Mouse (Mus musculus) limb, embryonic 11.5 days (tissue): ENCODE measurements around the gene Pepd. TPM values are rescaled to one million over a fixed set of nuclear protein-coding genes. Genes with fewer than 3 reads are reported as not detected.

ENCODE experiments used
- ATAC-seq: fragments of 200-750 bp; cut with Nextera tagmentation; 2 replicates; pipeline ENCODE4 v1.8.0; 2017; ENCODE audit warnings: low read depth; ENCODE audit not compliant: insufficient number of reproducible peaks, low FRiP score, low TSS enrichment
- DNase-seq: peaks from one replicate; pipeline ENCODE4 v3.0.0-alpha.2; 2015; ENCODE audit warnings: low spot score
- H3K27ac ChIP-seq: fragments of 300-500 bp; sonication (generic); replicated peaks from 2 replicates; pipeline ENCODE4 v1.5.1; 2014; ENCODE audit warnings: low read depth, mild to moderate bottlenecking, low read length
- H3K27me3 ChIP-seq: fragments of 300-500 bp; sonication (generic); 2 replicates; pipeline ENCODE4 v1.6.1; 2014; ENCODE audit warnings: mild to moderate bottlenecking, low read length, mixed read lengths; ENCODE audit not compliant: control insufficient read depth, insufficient read depth
- H3K36me3 ChIP-seq: fragments of 300-500 bp; sonication (generic); 2 replicates; pipeline ENCODE4 v1.6.1; 2014; ENCODE audit warnings: mild to moderate bottlenecking, low read length, moderate library complexity, mixed read lengths; ENCODE audit not compliant: control insufficient read depth, insufficient read depth
- H3K4me1 ChIP-seq: fragments of 300-500 bp; sonication (generic); 2 replicates; pipeline ENCODE4 v1.6.1; 2014; ENCODE audit warnings: low read length, mixed read lengths; ENCODE audit not compliant: control insufficient read depth, insufficient read depth
- H3K4me2 ChIP-seq: fragments of 300-500 bp; sonication (generic); 2 replicates; pipeline ENCODE4 v1.6.1; 2014; ENCODE audit warnings: low read depth, mild to moderate bottlenecking, moderate library complexity; ENCODE audit not compliant: severe bottlenecking
- H3K4me3 ChIP-seq: fragments of 300-500 bp; sonication (generic); 2 replicates; pipeline ENCODE4 v1.5.1; 2014; ENCODE audit warnings: low read depth, low read length
- H3K9ac ChIP-seq: fragments of 300-500 bp; sonication (generic); 2 replicates; pipeline ENCODE4 v1.6.1; 2014; ENCODE audit warnings: mild to moderate bottlenecking, low read length
- H3K9me3 ChIP-seq: fragments of 300-500 bp; sonication (generic); 2 replicates; pipeline ENCODE4 v1.6.1; 2016; ENCODE audit warnings: low read length; ENCODE audit not compliant: control insufficient read depth
- WGBS: fragments of 180-500 bp; shearing (Covaris S2); extraction: QIAGEN DNeasy Blood & Tissue Kit; methylation state at CpG from one replicate; pipeline ENCODE4 v1.1.7; 2014; 5-methylcytosine and 5-hydroxymethylcytosine counted together
- polyA plus RNA-seq: library from polyadenylated mRNA; unstranded; fragments of >200 nt; fragmentation: Nextera tagmentation; extraction: Ambion mirVana; gene quantifications from 2 replicates; pipeline ENCODE4 v1.2.1, GENCODE M21; 2014

Pepd gene
- polyA plus RNA-seq, 1 experiment from 2014 or later, result 68.6 TPM

DNA sequence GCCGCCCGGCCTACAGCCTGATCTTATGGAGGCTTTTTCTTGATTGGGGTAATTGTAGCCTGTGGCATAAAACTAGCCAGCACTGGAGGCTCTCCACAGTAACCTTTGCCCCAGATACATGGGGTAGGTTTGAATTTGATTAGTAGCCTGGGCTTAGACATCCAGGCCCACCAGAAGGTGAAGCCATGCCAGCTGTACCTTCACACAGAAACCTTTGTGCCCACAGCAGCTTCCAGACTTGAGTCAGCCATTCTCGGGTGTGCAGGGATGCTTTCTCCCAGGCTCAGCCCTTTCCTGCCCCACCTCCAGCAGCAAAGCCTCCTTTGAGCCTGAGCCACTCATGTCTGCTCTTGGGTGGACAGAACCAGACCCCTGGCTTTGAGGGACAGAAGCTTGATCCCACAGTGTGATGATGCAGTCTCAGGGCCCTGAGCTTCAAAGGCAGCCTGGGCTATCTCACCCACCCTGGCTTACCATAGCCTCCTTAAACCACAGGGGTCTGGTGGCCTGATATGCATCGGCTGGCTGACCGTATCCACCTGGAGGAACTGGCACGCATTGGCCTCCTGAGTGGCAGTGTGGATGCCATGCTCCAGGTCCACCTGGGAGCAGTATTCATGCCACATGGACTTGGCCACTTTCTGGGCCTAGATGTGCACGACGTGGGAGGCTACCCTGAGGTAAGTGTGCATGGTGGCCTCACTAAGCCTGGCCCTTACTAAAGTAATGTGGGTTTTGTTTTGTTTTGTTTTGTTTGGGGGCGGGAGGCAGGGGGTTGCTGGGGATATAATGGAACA is 128.2 kb downstream of the Pepd start:
- Histone ChIP-seq H3K27ac (no peak overlapping the region), H3K36me3 (peaks cover 12% of the 10 kb centered on the region), H3K4me2 (no peak overlapping the region), H3K4me1 (peaks cover 11% of the 10 kb centered on the region), H3K4me3 (no peak overlapping the region), H3K27me3 (no peaks in the 10 kb centered on the region), H3K9ac (no peak overlapping the region), H3K9me3 (no peaks in the 10 kb centered on the region)
- no peak for ATAC-seq
- WGBS, result 90% methylated on average over 9 of the region's 9 CpGs
- no peak for DNase-seq

DNA sequence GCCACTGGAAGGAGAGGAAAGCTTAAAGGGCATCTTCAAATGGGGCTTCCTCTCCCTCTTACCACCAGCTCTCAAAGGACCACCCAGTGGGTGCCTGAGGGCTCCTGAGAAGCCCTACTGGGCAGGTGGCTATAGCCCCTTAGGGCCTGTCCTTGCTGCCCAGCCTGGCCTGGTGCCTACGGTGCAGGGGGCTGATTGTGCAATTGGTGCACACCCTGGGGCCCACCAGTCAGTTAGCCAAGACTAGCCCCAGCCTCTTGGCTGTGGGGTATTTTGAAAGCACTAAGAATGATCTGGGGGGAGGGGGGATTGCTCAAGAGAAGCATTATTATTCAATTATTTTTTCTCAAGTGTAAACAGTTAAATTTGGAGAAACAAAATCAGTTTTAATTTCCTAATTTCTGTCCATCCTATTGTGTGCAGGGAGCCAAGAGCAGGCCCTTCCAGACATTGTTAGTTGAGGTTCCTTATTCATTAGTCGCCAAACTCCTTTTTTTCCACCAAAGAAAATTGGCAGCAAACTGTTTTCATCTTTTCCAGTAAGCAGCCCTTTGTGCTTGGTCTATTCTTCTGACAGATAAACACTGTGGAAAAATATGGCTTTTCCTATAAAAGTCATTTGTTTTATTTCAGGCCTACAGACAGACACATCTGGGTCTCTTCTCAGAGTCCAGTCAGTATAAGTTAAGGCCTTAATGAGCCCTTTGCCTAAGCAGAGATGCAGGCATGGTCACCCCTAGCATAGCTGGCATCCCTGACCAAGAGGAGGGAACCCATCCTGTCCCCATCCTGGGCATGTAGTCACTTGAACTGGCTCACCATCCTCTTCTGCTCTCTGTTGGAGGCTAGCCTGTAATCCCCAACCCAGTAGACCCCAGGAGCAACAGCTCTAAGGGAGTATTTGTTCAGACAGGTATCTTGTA is 129.4 kb downstream of the Pepd start:
- ATAC-seq, result no peak
- H3K4me2 ChIP-seq, result no peak overlapping the region
- peaks cover 15% of the 10 kb centered on the region for H3K36me3 ChIP-seq
- H3K9me3 ChIP-seq, result no peaks in the 10 kb centered on the region
- no peak overlapping the region for H3K27ac ChIP-seq
- H3K9ac ChIP-seq, result no peak overlapping the region
- 81% methylated on average over 2 of the region's 2 CpGs for WGBS
- H3K27me3 ChIP-seq, result no peaks in the 10 kb centered on the region
- H3K4me1 ChIP-seq, result peaks cover 11% of the 10 kb centered on the region
- no peak overlapping the region for H3K4me3 ChIP-seq
- no peak for DNase-seq

DNA sequence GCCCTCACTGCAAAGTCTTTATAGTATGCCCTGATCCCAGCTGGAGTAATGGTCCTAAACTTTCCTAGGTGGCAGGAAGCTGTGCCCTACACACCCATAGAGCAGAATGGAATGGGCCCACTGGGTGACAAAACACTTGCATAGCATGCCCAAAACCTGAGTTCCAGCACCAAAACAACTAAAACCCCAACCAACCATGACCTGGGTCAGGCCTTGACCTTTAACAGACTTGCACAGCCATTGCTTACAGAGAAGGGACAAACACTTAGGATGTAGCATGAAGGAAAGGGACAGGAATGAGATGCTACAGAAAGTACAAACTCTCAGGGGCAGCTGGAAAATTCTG is 130.0 kb downstream of the Pepd start:
- Histone ChIP-seq H3K27ac (no peak overlapping the region), H3K9ac (no peak overlapping the region), H3K36me3 (peaks cover 15% of the 10 kb centered on the region)

DNA sequence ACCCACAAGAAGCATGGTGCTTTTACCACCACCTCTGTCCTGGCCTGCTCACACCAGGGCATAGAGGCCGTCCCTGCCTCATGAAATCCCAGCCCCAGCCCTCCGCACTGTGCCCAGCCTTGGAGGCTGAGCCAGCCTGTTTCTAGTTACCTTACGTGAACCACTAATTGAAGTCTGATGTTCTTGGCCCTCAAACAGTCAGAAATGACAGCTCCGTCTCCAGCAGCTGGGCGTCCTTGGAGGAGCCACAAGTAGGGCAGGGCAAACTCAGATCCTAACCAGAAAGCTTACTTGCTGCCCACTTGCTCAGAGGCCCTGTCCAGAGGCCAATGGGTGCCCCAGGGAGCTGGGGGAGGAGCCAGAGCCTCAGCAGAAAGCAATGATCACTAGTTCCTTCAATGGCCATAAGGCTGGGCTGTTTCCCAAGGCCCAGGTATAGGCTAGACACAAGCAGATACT is 130.6 kb downstream of the Pepd start:
- H3K4me2 ChIP-seq, result no peak overlapping the region
- H3K9me3 ChIP-seq, result no peaks in the 10 kb centered on the region
- H3K4me3 ChIP-seq, result no peak overlapping the region
- H3K36me3 ChIP-seq, result peaks cover 15% of the 10 kb centered on the region
- peaks cover 11% of the 10 kb centered on the region for H3K4me1 ChIP-seq
- DNase-seq (peak; percentile 63), ATAC-seq (0 out of 2 replicates have a peak, but pooled peaks have one; percentile 31)
- no peak overlapping the region for H3K27ac ChIP-seq
- 23% methylated on average over 5 of the region's 5 CpGs for WGBS
- H3K9ac ChIP-seq, result no peak overlapping the region
- H3K27me3 ChIP-seq, result no peaks in the 10 kb centered on the region

More for the DNA sequence above, 130.0 kb downstream of the Pepd start:
- no peaks in the 10 kb centered on the region for H3K27me3 ChIP-seq
- H3K4me2 ChIP-seq, result no peak overlapping the region
- H3K4me1 ChIP-seq, result peaks cover 11% of the 10 kb centered on the region
- no peak for ATAC-seq
- H3K9me3 ChIP-seq, result no peaks in the 10 kb centered on the region
- no peak for DNase-seq
- H3K4me3 ChIP-seq, result no peak overlapping the region

DNA sequence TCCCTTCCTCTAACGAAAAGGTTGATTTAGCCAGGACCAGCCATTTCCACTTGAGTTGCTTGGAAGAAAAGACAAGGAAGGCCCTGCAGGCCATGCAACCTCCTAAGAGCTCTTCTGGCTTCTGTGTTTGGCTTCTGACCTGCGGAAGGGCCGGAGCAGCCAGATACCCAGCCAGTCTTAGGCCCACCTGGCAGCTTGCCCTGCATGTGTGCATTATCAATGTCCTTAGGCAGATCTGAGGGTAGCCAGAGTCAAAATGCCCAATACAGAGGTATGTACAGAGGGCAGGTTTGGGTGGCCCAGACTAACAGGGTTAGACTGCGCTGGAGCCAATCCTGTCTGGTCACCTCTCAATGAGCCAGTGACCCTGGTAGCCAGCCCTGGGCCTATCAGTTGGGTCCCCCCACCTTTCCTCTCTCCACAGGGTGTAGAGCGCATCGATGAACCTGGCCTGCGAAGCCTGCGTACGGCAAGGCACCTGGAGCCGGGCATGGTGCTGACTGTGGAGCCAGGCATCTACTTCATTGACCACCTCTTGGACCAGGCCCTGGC is 131.2 kb downstream of the Pepd start:
- Histone ChIP-seq H3K4me2 (no peak overlapping the region), H3K27me3 (no peaks in the 10 kb centered on the region), H3K9ac (no peak overlapping the region), H3K36me3 (peaks cover 12% of the 10 kb centered on the region), H3K4me1 (peaks cover 11% of the 10 kb centered on the region), H3K9me3 (no peaks in the 10 kb centered on the region), H3K4me3 (no peak overlapping the region), H3K27ac (no peak overlapping the region)
- 95% methylated on average over 10 of the region's 10 CpGs for WGBS
- DNase-seq (no peak), ATAC-seq (0 out of 2 replicates have a peak, but pooled peaks have one; percentile 6)

DNA sequence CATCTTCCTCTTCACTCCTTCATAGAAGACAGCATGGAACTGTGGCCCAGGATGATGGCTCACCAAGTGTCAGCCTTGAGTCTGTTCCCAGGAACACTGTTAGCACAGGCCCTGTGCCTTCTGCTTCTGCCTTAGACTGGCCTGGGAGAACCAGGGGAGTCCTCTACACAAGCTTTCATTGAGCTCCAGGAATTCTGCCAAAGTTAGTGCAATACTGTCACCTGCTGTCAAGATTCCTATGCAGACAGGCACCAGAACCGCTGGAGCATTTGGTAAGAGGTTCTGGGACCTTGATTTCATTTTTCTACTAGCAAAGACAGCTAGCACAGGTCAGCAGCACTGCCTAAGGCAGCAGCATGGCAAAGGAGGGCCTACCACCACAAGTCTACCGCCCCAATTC is 132.5 kb downstream of the Pepd start:
- ATAC-seq (no peak), DNase-seq (no peak)
- Histone ChIP-seq H3K9me3 (no peaks in the 10 kb centered on the region), H3K27me3 (no peaks in the 10 kb centered on the region), H3K36me3 (peaks cover 12% of the 10 kb centered on the region), H3K4me2 (no peak overlapping the region), H3K9ac (no peak overlapping the region), H3K27ac (no peak overlapping the region), H3K4me3 (no peak overlapping the region), H3K4me1 (peaks cover 11% of the 10 kb centered on the region)
- 98% methylated on average over 2 of the region's 2 CpGs for WGBS

DNA sequence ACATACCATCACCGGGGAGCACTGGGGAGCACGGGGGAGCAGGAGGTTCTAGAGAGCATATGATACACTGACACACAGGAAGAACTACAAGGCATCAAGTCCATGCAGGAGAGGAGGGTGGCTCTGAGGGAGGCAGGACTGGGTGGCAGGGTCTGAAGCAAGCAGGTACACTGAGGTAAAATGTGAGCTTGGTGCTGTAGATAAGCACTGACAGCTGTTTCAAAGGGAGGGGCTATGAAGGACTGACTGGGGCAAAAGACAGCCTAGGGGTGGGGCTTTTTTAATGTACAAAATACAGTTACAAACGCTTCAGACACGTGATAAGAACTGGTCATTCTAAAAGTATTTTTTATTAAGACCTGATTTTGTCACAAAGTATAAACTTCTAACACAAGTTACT is 133.9 kb downstream of the Pepd start:
- no peak for ATAC-seq
- Histone ChIP-seq H3K36me3 (peaks cover 14% of the 10 kb centered on the region), H3K4me1 (peaks cover 11% of the 10 kb centered on the region), H3K9me3 (no peaks in the 10 kb centered on the region), H3K4me2 (no peak overlapping the region), H3K4me3 (no peak overlapping the region), H3K27ac (no peak overlapping the region), H3K27me3 (no peaks in the 10 kb centered on the region), H3K9ac (no peak overlapping the region)
- 96% methylated on average over 4 of the region's 4 CpGs for WGBS
- DNase-seq, result no peak

DNA sequence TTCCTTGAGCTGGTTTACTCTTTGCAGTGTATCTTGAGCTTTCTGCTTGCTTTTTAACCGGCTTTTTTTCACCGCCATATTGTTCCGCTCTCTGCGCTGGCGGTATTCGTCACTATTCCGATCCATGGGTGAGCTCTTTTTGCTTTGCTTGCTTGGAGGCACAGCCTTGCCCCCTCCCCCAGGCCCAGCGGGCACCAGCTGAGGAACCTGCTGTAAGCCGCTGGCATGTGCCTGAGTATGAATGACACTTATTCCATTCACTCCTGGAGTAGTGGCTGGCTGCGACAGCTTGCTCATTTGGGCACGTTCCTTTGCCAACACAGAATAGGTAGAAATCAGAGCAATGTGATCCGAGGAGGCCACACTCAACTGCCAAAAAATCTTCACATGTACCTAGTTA is 138.4 kb downstream of the Pepd start:
- WGBS, result 95% methylated on average over 12 of the region's 12 CpGs
- peaks cover 8% of the 10 kb centered on the region for H3K36me3 ChIP-seq

More for the DNA sequence above, 138.4 kb downstream of the Pepd start:
- Histone ChIP-seq H3K9ac (no peak overlapping the region), H3K4me2 (no peak overlapping the region), H3K4me1 (0 out of 2 replicates have a peak, but pooled peaks cover 4% of the 10 kb centered on the region), H3K27me3 (no peaks in the 10 kb centered on the region), H3K4me3 (no peak overlapping the region), H3K9me3 (no peaks in the 10 kb centered on the region), H3K27ac (no peak overlapping the region)
- DNase-seq, result no peak
- ATAC-seq, result no peak
